Mouse (Mus musculus) spleen, adult 2 months (tissue): ENCODE measurements around the gene Smu1. TPM values are rescaled to one million over a fixed set of nuclear protein-coding genes. Genes with fewer than 3 reads are reported as not detected.

Source experiments
- DNase-seq, 2 experiments: peaks; one replicate each; pipeline versions ENCODE4 v3.0.0 to v3.0.0-alpha.2; 2012 to 2021; ENCODE audit warnings: low spot score in 2 of 2, low read depth in 1 of 2
- H3K27ac ChIP-seq: fragments of 200-500 bp; 2 replicates; pipeline ENCODE4 v1.5.1; 2012; ENCODE audit warnings: low read length, inconsistent platforms; ENCODE audit not compliant: insufficient read depth
- H3K27me3 ChIP-seq: fragments of 200-500 bp; 2 replicates; pipeline ENCODE4 v1.6.1; 2012; ENCODE audit warnings: mild to moderate bottlenecking, moderate library complexity, low read length, inconsistent platforms; ENCODE audit not compliant: control insufficient read depth, insufficient read depth
- H3K36me3 ChIP-seq: fragments of 200-500 bp; 2 replicates; pipeline ENCODE4 v1.6.1; 2012; ENCODE audit warnings: mild to moderate bottlenecking, low read length, inconsistent platforms; ENCODE audit not compliant: control insufficient read depth, insufficient read depth
- H3K4me1 ChIP-seq: fragments of 200-500 bp; 2 replicates; pipeline ENCODE4 v1.6.1; 2011; ENCODE audit warnings: inconsistent platforms; ENCODE audit not compliant: control insufficient read depth, insufficient read depth, insufficient read length
- H3K4me3 ChIP-seq: fragments of 200-500 bp; 2 replicates; pipeline ENCODE4 v1.5.1; 2011; ENCODE audit warnings: mild to moderate bottlenecking, inconsistent platforms; ENCODE audit not compliant: insufficient read depth, insufficient read length; ENCODE audit errors: extremely low read depth
- CTCF ChIP-seq: fragments of 200-500 bp; IDR thresholded peaks from 2 replicates; pipeline ENCODE4 v1.5.1; 2011; ENCODE audit warnings: mild to moderate bottlenecking, inconsistent platforms; ENCODE audit not compliant: insufficient read depth, insufficient read length, insufficient replicate concordance; ENCODE audit errors: extremely low read depth
- POLR2A ChIP-seq: fragments of 200-500 bp; IDR thresholded peaks from 2 replicates; pipeline ENCODE4 v1.6.1; 2011; ENCODE audit warnings: low read depth, low read length, inconsistent platforms
- WGBS: fragments of 180-500 bp; shearing (Covaris S2); methylation state at CpG from one replicate; pipeline ENCODE4 v1.1.7; 2018; 5-methylcytosine and 5-hydroxymethylcytosine counted together
- polyA plus RNA-seq: library from polyadenylated mRNA; depleted of rRNA; stranded (reverse); fragments of >200 nt; gene quantifications from 2 replicates; pipeline ENCODE4 v1.2.3, GENCODE M21; 2012

Smu1 gene
- polyA plus RNA-seq, 1 experiment = 11.8 TPM

- TF ChIP-seq POLR2A (no peak), CTCF (no peak)
- WGBS = under 1% methylated on average over 39 of the region's 39 CpGs
- peak overlapping the region; percentile 95 for H3K4me3 ChIP-seq
- H3K36me3 ChIP-seq = peaks cover 18% of the 10 kb centered on the region
- DNase-seq = no peak
- no peaks in the 10 kb centered on the region for H3K27me3 ChIP-seq
- H3K4me1 ChIP-seq = no peaks in the 10 kb centered on the region
- H3K27ac ChIP-seq = peak overlapping the region; percentile 84
Measured at GRCm38 (mm10) chr4:40757157-40757779, 455 bp downstream of the Smu1 start.

GRCm38 (mm10) chr4:40735351-40735750, 22.4 kb downstream of the Smu1 start:
- Histone ChIP-seq H3K36me3 (peaks cover 38% of the 10 kb centered on the region), H3K27me3 (no peaks in the 10 kb centered on the region), H3K4me1 (no peaks in the 10 kb centered on the region), H3K27ac (no peak overlapping the region), H3K4me3 (no peak overlapping the region)
- WGBS = 85% methylated on average over 1 of the region's 1 CpGs
- TF ChIP-seq CTCF = no peak
- TF ChIP-seq POLR2A = no peak
- no peak for DNase-seq

- Histone ChIP-seq H3K27me3 (no peaks in the 10 kb centered on the region), H3K27ac (no peak overlapping the region), H3K36me3 (peaks cover 44% of the 10 kb centered on the region), H3K4me3 (no peak overlapping the region), H3K4me1 (no peaks in the 10 kb centered on the region)
- no peak for TF ChIP-seq POLR2A
- no peak for TF ChIP-seq CTCF
- no peak for DNase-seq
Measured at GRCm38 (mm10) chr4:40731262-40731661, 26.5 kb downstream of the Smu1 start.

- no peak for TF ChIP-seq POLR2A
- no peak for TF ChIP-seq CTCF
- Histone ChIP-seq H3K4me1 (peaks cover 2% of the 10 kb centered on the region), H3K4me3 (no peak overlapping the region), H3K27me3 (no peaks in the 10 kb centered on the region), H3K36me3 (peaks cover 38% of the 10 kb centered on the region), H3K27ac (no peak overlapping the region)
- WGBS = 84% methylated on average over 1 of the region's 1 CpGs
- no peak for DNase-seq
Measured at GRCm38 (mm10) chr4:40727247-40727646, 30.5 kb downstream of the Smu1 start.

GRCm38 (mm10) chr4:40725554-40725953, 32.2 kb downstream of the Smu1 start:
- peaks cover 2% of the 10 kb centered on the region for H3K4me1 ChIP-seq
- H3K27me3 ChIP-seq = no peaks in the 10 kb centered on the region
- DNase-seq = no peak
- TF ChIP-seq CTCF (no peak), POLR2A (no peak)
- H3K4me3 ChIP-seq = no peak overlapping the region
- H3K36me3 ChIP-seq = peaks cover 28% of the 10 kb centered on the region
- no peak overlapping the region for H3K27ac ChIP-seq

- DNase-seq = no peak
- H3K27ac ChIP-seq = no peak overlapping the region
- H3K36me3 ChIP-seq = peaks cover 26% of the 10 kb centered on the region
- WGBS = 80% methylated on average over 7 of the region's 7 CpGs
- H3K4me3 ChIP-seq = no peak overlapping the region
- no peak for TF ChIP-seq CTCF
- TF ChIP-seq POLR2A = no peak
- H3K27me3 ChIP-seq = no peaks in the 10 kb centered on the region
- peaks cover 2% of the 10 kb centered on the region for H3K4me1 ChIP-seq
Measured at GRCm38 (mm10) chr4:40725141-40725540, 32.6 kb downstream of the Smu1 start.

- Histone ChIP-seq H3K27ac (peak overlapping the region; percentile 98), H3K4me1 (peaks cover 2% of the 10 kb centered on the region), H3K27me3 (no peaks in the 10 kb centered on the region), H3K4me3 (peak overlapping the region; percentile 82), H3K36me3 (peaks cover 17% of the 10 kb centered on the region)
- WGBS = under 1% methylated on average over 56 of the region's 62 CpGs
- peak; percentile 63 to 64 for DNase-seq
- TF ChIP-seq POLR2A (peak; percentile 15), CTCF (no peak)
Measured at GRCm38 (mm10) chr4:40722687-40723460, 34.8 kb downstream of the Smu1 start.
